Mouse (Mus musculus): Measurements from ENCODE around the gene Pip5k1a. TPM values are rescaled to one million over a fixed set of nuclear protein-coding genes. Genes with fewer than 3 reads are reported as not detected.
"Not testable (repeated sequence)": the region's sequence is repeated elsewhere in the genome, so short reads cannot be mapped to it uniquely, and the experiment has no call there.

The Pip5k1a gene
- total RNA-seq, 2 experiments from 2014 or later = 14.2 to 15.2 TPM

DNA sequence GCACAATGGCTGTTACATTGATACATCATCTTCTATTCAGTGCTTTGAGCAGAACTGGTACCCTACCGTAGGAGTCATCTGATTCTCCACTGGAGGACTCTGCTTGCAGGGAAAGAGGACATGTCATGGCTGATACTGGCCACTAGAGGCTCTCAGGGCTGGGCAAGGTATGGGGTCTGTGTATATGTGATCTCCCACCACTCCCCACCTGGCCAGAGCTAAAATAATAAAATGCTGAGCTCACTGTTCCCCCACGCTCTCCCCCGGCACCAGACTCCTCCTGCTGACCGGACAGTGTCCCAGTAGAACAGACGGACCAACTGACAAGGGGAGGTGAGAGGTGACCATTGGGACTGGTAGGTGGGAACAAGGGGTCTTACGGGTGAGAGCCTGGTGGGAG lies 17.5 kb upstream of the Pip5k1a start, which contains the start of gene Tmod4:
Gene Tmod4, plus strand, starts transcription at position 231 of the 400 bp plus-strand sequence.
- intact Hi-C loops (cut with DNase I) = no loop called here
- DNase-seq (ENCODE audit: low spot score) = no peak

DNA sequence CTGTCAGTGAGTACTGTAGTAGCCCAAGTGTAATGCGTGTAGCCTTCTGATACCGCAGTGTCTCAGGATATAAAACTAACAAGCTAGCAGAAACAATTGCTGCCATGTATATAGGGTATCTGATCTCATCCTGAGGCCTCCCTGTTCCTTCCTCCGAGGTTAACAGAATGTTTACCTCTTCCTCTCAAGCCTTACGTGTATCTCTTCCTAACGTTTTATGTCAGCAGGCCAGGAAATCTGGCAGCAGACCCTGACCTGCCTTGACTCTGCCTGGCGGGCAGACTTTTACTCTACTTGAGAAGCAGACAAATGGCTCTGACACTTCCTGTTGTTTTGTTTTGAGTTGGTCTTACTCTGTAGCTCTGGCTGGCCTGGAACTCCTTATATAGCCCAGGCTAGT lies 14.8 kb upstream of the Pip5k1a start:
- intact Hi-C loops (cut with DNase I) = no loop called here
- DNase-seq (ENCODE audit: low spot score) = no peak

DNA sequence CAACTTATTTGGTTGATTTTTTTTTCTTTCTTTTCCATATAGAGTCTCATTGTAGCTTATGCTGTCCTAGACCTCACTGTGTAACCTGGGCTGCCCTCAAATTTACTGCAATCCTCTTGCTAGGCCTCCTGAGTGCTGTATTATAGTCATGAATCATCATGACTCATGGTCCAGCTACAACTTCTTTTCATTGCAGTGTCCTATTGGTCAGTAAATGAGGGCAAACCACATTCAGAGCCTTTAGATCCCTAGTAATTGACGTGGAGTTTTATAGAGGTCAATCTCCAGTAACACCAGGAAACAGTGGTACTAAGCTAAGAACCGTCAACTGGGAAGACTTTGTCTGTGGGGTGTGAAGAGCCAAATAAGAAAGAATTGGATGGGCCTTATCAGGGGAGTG lies 11.0 kb upstream of the Pip5k1a start:
- intact Hi-C loops (cut with DNase I) = no loop called here

DNA sequence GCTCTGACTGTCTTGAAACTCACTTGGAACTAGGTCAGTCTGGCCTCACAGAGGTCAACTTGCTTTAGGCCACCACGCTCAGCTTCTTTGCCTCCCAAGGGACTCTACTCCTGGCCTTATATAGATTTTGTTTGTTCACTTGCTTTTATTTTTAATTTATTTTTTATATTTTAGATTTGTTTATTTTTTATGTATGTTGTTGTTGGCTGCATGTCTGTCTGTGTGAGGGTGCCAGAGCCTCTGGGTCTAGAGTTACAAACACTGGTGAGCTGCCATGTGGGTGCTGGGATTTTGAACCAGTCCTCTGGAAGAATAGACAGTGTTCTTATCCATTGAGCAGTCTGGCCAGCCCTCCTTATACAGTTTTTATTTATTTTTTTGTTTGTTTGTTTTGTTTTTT lies 6.0 kb upstream of the Pip5k1a start:
- intact Hi-C loops (cut with DNase I) = loop anchor here (2.0 kb wide), 1 partner anchor 14 kb away; no protein-coding TSS in a partner anchor
- DNase-seq (ENCODE audit: low spot score) = no peak

More for the DNA sequence above, 11.0 kb upstream of the Pip5k1a start:
- DNase-seq (ENCODE audit: low spot score) = no peak

DNA sequence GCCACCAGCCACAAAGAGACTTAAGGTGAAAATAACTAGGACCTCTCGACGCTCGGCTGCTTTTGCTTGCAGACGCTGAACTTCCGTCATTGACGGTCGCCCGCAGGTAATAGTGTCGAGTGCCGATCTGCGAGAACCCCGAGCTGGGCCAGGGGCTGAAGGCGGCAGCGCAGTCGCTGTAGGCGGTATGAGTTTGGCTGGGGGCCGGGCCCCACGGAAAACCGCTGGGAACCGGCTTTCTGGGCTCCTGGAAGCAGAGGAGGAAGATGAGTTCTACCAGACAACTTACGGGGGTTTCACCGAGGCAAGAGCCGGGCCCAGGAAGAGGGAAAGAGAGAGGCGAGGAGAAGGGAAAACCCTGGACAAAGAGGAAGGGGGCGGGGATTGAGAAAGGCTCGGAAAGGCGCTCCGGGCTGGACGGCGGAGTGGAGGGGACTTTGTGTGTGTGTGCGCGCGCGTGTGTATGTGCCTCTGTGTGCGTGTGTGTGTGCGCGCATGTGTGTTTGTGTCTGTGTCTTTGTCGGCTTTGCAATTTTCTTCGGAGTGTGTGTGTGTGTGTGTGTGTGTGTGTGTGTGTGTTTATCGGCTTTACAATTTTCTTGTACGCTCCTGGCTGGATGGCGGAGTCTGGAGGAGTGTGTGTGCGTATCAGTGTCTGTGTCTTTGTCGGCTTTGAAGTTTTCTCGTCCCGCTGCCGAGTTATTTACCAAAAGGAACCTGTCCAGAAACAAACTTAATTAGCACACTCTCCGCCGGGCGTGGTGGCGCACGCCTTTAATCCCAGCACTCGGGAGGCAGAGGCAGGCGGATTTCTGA lies 4.4 kb upstream of the Pip5k1a start, which contains the start of gene Vps72:
Gene Vps72, plus strand, starts transcription at position 112 of the 816 bp plus-strand sequence.
- intact Hi-C loops (cut with DNase I) = loop anchor here (2.0 kb wide), 1 partner anchor 22 kb away; no protein-coding TSS in a partner anchor
- peak; percentile 80 for DNase-seq (ENCODE audit: low spot score)

DNA sequence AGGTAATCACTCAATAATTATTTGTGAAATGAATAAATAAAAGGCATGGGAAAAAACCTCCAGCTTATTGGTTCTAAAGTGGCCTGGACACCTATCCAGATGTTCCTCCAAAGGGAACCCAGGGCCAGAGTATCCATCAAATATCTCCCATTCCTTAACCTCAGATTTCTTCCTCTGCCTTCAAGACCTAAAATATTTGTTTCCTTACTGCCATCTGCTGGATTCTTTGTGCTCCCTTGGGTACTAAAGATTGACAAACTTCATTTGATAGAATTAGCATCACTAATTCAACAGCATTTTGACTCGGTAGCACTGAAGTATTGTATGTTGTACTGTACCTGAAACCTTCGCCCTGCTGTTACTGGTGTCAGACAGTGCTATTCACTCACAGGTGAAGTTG lies 1.2 kb upstream of the Pip5k1a start:
- intact Hi-C loops (cut with DNase I) = no loop called here
- no peak for DNase-seq (ENCODE audit: low spot score)

DNA sequence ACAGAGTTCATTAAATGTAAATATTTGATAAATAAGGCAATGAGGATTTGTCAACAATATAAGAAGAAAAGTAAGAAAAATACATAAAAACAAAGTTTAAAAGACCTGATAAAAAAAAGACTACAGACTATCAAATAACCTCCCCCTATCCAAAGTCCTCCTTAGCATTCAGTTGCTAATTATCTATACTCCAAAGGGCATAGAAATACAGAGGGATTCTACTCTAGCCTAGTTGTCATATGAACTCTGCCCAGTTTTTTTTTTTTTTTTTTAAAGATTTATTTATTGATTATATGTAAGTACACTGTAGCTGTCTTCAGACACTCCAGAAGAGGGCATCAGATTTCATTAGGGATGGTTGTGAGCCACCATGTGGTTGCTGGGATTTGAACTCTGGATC lies 578 bp upstream of the Pip5k1a start:
- intact Hi-C loops (cut with DNase I) = not testable (repeated sequence)

DNA sequence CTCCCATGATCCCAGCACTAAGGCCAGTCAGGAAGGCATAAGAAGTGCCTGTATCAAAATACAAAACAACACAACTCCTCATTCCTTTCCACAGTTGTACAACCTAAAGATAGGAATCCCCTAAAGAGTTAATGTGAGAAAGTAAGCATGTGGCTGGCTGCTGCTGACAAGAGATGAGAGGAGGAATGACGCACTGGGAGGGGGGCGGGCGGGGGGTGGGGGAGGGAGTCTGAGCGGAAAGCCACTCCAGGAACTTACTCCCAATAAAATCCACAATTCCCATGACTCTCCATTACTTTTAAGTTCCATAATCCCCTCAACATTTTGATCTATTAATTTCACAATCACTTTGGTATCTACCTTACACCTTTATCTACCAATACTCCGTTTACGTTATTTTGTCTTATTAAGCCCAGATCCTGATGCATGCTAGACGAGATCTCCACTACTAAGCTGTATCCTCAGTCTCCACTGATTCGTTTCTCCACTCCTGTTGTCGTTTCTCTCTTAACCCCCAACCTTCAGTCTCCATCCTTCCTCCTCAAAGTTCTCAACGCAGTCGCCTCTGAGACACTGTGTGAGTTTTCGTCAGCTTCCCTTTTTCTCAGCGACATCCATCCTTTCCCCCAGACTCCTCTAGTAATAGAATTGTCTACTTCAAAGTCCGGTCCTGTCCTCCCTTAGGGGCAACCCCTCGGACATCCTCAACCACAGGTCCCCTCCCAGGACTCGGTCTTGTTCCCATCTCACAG lies 968 bp downstream of the Pip5k1a start:
- intact Hi-C loops (cut with DNase I) = no loop called here
- DNase-seq (ENCODE audit: low spot score) = no peak

More for the DNA sequence above, 578 bp upstream of the Pip5k1a start:
- not testable (repeated sequence) for DNase-seq (ENCODE audit: low spot score)

DNA sequence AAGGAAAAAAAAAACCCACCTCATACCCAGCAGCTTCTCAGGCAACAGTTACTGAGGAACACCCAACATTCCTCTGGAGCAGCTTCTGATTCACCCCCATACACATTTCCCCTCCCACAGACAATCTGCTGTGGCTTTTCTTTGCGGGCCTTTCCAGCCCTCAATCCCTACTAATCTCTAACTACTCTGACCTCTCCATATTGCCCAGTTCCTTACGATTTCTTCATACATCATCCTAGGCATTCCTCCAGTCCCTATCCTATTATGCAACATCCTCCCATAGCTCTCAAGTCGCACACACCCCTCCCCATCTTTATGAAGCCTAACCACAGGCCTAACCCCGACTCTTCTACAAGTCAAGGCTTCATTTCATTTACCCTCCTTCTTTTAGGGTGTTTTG lies 1.6 kb downstream of the Pip5k1a start:
- intact Hi-C loops (cut with DNase I) = no loop called here
- no peak for DNase-seq (ENCODE audit: low spot score)

DNA sequence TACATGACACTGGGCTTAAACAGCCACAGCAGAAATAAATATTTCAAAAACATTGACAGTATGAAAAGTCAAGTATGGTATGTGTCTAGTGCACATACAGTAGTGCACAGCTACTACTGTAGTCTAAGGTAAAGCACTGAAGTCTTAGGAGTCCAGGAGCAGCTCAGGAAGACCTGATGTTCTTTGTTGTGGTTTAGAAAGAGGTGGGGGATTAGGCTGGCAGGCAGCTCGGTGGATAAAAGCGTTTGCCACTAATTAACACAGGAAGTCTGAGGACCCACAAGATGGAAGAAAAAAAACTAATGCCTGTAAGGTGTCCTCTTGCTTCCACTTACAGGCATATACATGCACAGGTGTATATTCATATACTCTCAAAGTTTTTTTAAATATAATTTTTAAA lies 5.9 kb downstream of the Pip5k1a start:
- intact Hi-C loops (cut with DNase I) = no loop called here
- no peak for DNase-seq (ENCODE audit: low spot score)

DNA sequence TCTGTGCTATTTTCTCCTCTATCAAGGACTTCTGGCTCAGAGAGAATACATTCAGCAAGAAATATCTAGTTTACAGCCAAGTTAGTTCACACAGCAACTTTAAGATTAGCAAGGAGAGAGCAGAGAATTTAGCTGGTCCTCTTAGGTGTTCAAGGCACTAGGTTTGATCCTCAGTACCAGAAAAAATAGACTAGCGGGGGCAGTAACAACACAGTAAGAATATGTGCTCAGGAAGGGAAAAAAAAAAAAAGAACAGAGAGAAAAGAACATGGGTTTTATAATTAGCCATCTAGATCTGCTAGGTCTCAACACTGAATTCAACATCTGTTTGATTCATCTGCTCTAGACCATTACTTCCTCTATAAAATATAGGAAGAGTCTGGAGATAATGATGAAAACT lies 18.7 kb downstream of the Pip5k1a start:
- DNase-seq (ENCODE audit: low spot score) = no peak
- intact Hi-C loops (cut with DNase I) = no loop called here

DNA sequence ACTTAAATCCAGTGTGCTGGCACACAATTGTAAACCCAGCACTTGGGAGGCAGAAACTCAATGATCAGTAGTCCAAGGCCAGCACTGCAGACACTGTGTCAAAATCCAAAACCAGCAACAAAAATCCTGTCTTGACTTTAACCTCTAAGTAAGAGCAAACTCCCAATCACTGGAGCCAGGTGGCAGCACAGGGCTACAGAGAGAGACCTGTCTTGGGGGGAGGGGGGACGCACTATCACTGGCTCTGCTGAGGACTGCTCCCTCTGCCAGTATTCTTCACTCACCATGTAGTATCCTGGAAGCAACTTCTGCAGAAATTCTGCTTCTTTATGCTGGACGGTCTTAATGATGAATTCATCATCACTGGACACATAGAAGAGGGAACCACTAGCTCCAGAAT lies 35.1 kb downstream of the Pip5k1a start:
- intact Hi-C loops (cut with DNase I) = no loop called here
- DNase-seq (ENCODE audit: low spot score) = no peak

DNA sequence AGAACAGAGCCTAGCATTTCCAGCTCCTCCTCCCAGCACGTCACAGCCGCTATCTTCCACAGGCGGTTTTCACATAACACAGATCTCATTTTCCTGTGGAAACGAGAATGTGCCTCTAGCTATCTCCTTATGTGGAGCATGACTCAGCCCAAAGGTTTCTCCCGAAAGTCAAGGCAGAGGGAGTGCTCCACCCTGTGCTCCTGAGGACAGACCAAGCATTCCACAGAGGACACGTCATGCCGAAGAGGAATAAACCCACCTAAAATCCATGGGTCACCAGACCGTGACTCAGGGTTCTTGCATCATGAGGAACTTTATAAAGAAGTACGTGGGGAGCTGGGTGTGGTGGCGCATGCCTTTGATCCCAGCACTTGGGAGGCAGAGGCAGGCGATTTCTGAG lies 40.2 kb downstream of the Pip5k1a start:
- intact Hi-C loops (cut with DNase I) = no loop called here
- DNase-seq (ENCODE audit: low spot score) = peak; percentile 12

DNA sequence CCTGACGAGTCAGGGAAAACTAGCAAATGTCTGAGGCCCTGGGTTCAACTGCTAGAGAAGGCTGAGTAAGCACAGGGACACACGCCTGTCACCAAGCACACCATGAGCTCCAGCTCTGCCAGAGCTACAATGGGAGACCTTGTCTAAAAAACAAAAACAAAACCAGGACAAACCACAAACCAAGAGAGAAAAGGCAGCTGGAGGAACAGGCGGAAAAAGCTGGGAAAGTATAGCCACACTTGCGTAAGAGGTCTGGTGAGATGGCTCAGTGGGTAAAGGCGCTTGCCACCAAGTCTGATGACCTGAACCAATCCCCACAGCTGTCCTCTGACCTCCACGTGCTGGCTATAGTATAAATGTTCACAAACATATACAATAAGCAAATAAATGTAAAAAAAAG lies 40.6 kb downstream of the Pip5k1a start:
- DNase-seq (ENCODE audit: low spot score) = no peak
- intact Hi-C loops (cut with DNase I) = no loop called here

DNA sequence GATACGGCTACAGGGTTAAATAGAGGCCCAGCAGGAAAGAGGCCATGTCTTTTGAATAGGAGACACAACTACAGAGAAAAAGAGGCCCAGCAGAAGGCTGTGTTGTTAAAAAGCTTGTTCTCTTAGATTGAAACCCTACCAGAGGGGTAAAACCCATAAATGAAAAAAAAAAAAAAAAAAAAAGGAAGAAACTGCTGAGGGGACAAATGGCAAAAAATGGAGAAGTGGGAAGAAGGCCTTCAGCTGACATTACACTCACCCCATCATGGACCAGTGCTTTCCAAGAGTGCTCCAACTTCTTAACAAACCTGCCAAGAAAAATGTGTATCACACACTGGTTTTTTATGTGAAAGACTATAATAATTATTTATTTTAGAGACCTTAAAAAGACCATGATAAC lies 41.2 kb downstream of the Pip5k1a start:
- DNase-seq (ENCODE audit: low spot score) = no peak
- intact Hi-C loops (cut with DNase I) = no loop called here

DNA sequence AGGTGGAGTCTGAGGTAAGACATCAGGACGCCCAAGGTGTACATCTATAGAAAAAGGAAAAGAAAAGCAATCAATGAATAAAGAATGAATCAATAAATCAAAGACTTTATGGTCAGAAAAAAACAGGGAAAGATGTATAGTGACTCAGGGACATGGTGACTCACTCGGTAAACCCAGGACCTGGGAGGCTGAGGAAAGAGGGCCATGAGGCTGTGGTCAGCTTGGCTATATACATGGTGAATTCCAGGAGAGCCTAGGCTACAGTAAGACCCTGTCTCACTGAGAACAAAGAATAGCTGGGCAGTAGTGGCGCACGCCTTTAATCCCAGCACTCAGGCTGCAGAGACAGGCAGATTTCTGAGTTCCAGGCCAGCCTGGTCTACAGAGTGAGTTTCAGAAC lies 43.0 kb downstream of the Pip5k1a start:
- no peak for DNase-seq (ENCODE audit: low spot score)
- intact Hi-C loops (cut with DNase I) = no loop called here

DNA sequence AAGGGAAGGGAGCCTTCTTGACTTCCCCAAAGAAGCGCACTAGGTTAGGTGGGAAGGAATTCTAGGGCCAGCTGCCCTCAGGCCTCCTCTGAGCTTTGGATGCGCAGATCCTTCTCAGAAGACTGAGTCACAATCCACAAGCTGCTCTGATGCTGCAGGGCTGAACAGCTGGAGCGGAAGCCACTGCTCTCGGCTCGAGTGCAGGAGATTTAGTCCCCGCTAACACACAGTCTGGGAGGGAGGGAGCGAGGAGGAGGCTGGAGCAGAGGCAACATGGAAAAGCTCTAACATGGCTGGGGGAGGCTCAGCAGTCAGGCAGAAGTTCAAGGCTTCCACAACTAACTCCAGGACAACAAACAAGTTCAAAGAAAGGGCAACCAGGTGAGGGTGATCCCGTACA lies 48.7 kb downstream of the Pip5k1a start:
- intact Hi-C loops (cut with DNase I) = no loop called here
- DNase-seq (ENCODE audit: low spot score) = no peak

DNA sequence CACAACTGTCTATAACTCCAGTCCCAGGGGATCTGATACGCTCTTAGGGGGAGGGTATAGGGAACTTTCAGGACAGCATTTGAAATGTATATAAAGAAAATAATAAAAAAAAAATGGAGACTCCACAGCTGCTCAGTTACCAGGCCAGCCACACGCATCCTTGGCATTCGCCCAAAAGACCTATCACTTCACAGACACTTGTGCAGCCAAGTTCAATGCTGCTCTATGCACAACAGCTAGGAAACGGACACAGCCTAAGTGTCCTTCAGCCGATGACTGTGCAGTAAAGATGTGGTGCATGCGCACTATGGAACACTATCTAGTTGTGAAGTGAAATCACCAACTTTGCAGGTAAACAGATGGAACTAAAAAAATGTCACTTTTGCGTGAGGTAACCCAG lies 50.5 kb downstream of the Pip5k1a start:
- DNase-seq (ENCODE audit: low spot score) = no peak
- intact Hi-C loops (cut with DNase I) = no loop called here

DNA sequence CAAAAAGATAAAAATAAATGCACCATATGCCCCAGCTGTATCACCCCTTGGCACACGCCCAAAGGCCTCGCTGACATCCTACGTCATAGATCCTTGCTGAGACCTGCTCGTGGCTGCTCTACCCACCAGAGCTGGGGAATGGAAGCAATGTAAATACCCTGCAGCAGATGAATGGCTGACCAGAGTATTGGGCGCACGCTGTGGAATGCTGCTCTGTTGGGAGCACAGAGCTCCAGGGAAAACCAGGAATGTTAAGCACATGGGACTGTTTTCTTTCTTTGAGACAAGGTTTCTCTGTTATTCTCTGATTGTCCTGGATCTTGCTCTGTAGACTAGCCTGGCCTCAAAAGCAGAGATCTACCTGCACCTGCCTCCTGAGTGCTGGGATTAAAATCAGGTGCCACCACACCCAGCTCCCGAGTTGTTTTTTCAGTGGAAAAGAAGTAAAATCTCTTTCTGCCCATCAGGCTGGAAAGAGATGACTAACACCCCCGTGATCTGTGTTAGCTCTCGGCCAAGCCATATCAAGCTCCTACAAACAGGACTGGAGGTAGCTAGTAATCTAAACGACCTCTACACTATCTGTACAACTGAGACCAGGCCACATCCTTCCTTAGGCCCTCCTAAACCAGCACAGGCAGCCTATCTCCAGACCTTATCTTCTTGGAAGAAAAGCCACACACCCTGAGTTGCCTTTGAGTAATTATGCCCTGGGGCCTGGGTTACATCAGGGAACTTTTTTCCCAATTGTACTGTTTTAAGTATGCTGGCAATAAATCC lies 52.1 kb downstream of the Pip5k1a start:
- intact Hi-C loops (cut with DNase I) = no loop called here
- DNase-seq (ENCODE audit: low spot score) = no peak

DNA sequence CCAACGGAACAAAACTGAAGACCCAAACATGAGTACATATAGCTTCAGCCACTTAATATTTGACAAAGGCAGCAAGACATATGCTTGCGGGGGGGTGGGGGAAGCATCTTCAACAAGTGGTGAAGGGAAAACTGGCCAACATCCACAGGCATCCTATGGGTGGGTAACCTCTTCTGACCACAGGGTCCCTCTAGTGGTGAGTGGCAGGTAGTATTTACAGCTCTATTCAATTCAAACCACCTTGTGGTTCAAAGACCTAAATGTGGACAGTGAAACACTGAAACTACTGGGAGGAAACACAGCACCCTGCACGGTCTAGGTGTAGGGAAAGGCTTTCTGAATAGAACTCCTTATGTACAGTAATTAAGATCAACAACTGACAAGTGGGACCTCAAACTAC lies 53.0 kb downstream of the Pip5k1a start:
- intact Hi-C loops (cut with DNase I) = no loop called here
- no peak for DNase-seq (ENCODE audit: low spot score)

Measured in heart, postnatal 25 days (tissue).